Mouse (Mus musculus): ENCODE measurements around the gene Calcoco1. TPM values are rescaled to one million over a fixed set of nuclear protein-coding genes. Genes with fewer than 3 reads are reported as not detected.
"Not testable (repeated sequence)": the region's sequence is repeated elsewhere in the genome, so short reads cannot be mapped to it uniquely, and the experiment has no call there.

Gene Calcoco1
- polyA plus RNA-seq, 1 experiment from 2014 or later: 14.4 TPM

- H3K4me2 ChIP-seq (replicated peaks; ENCODE audit: low read depth): no peak overlapping the region
- H3K4me3 ChIP-seq (ENCODE audit: low read depth, low read length): no peak overlapping the region
- peaks cover 59% of the 10 kb centered on the region for H3K36me3 ChIP-seq (ENCODE audit: control insufficient read depth, insufficient read depth)
- WGBS: 81% methylated on average over 8 of the region's 8 CpGs
- no peak overlapping the region for H3K27ac ChIP-seq (ENCODE audit: low read depth, low read length)
- no peak for ATAC-seq
- H3K9me3 ChIP-seq (ENCODE audit: control insufficient read depth): no peaks in the 10 kb centered on the region
- no peak overlapping the region for H3K9ac ChIP-seq (ENCODE audit: low read depth, low read length)
- no peaks in the 10 kb centered on the region for H3K27me3 ChIP-seq (replicated peaks; ENCODE audit: control insufficient read depth, insufficient read depth, low read length)
- H3K4me1 ChIP-seq (replicated peaks; ENCODE audit: control insufficient read depth, insufficient read depth, low read length): no peaks in the 10 kb centered on the region
- TF ChIP-seq CTCF (IDR thresholded peaks at IDR 0.05; ENCODE audit: low read depth): no peak
These were observed 58.2 kb downstream of the Calcoco1 start for GRCm38 (mm10) chr15:102663825-102664224.

DNA sequence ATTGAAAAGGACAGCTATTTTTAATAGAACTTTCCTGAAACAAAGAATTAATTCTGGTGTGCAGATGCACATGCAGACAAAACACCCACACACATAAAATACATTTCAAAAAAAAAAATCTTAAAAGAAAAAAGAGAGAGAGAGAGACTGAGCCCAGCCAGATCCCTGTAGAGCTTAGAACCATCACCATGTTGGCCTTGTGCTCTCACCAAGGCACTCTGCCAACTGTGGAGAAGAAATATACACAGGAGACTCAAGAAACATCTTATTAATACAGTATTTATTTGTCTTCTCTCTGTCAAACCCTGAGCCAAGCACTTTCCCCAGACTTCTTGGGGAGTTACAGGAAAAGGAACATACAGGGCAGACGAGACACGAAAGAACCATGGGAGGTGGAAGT is 59.4 kb downstream of the Calcoco1 start:
- not testable (repeated sequence) for H3K9me3 ChIP-seq (ENCODE audit: control insufficient read depth); H3K4me3 ChIP-seq (ENCODE audit: low read depth, low read length); H3K4me1 ChIP-seq (replicated peaks; ENCODE audit: control insufficient read depth, insufficient read depth, low read length); ATAC-seq; H3K27ac ChIP-seq (ENCODE audit: low read depth, low read length); H3K27me3 ChIP-seq (replicated peaks; ENCODE audit: control insufficient read depth, insufficient read depth, low read length); H3K9ac ChIP-seq (ENCODE audit: low read depth, low read length); H3K4me2 ChIP-seq (replicated peaks; ENCODE audit: low read depth)
- WGBS: no CpG with 5 or more reads among the region's 2 CpGs
- peaks cover 58% of the 10 kb centered on the region for H3K36me3 ChIP-seq (ENCODE audit: control insufficient read depth, insufficient read depth)

GRCm38 (mm10) chr15:102657926-102658381 is 64.0 kb downstream of the Calcoco1 start:
- no peak overlapping the region for H3K4me2 ChIP-seq (replicated peaks; ENCODE audit: low read depth)
- H3K9me3 ChIP-seq (ENCODE audit: control insufficient read depth): no peaks in the 10 kb centered on the region
- peaks cover 6% of the 10 kb centered on the region; the same call in 1 of the 2 replicates for H3K4me1 ChIP-seq (replicated peaks; ENCODE audit: control insufficient read depth, insufficient read depth, low read length)
- peak; percentile 31; the same call in 1 of the 2 replicates for ATAC-seq
- H3K4me3 ChIP-seq (ENCODE audit: low read depth, low read length): no peak overlapping the region
- peaks cover 21% of the 10 kb centered on the region; the same call in 1 of the 2 replicates for H3K36me3 ChIP-seq (ENCODE audit: control insufficient read depth, insufficient read depth)
- no peaks in the 10 kb centered on the region for H3K27me3 ChIP-seq (replicated peaks; ENCODE audit: control insufficient read depth, insufficient read depth, low read length)
- peak; percentile 21; the same call in 1 of the 2 replicates for TF ChIP-seq CTCF (IDR thresholded peaks at IDR 0.05; ENCODE audit: low read depth)
- no peak overlapping the region for H3K9ac ChIP-seq (ENCODE audit: low read depth, low read length)
- 34% methylated on average over 3 of the region's 3 CpGs for WGBS
- peak overlapping the region; percentile 11; the same call in 1 of the 2 replicates for H3K27ac ChIP-seq (ENCODE audit: low read depth, low read length)

MicroRNA genes within 50 kb of the gene (microRNA counts, 519-probe panel; counts per million panel counts)
- not detected for microRNA mmu-miR-688

Small RNA genes within 50 kb of the gene (microRNA-seq; reads per million reads assigned to microRNA genes)
- not detected for gene Mir688

Other genes with a start within 250 kb of the Calcoco1 start
- 3.5 TPM in 1 of 2 replicates, not detected in the other for gene Gm10337, start 218.5 kb downstream of the Calcoco1 start, polyA plus RNA-seq (2015; fragmentation: Nextera tagmentation; extraction: Ambion mirVana)
- gene Map3k12, start 205.1 kb downstream of the Calcoco1 start, polyA plus RNA-seq (2015; fragmentation: Nextera tagmentation; extraction: Ambion mirVana): 3.1 and 3.5 TPM in 2 replicates
- 50.2 and 50.4 TPM in 2 replicates for gene Tarbp2, start 204.0 kb downstream of the Calcoco1 start, polyA plus RNA-seq (2015; fragmentation: Nextera tagmentation; extraction: Ambion mirVana)
- gene Npff, start 197.2 kb downstream of the Calcoco1 start, polyA plus RNA-seq (2015; fragmentation: Nextera tagmentation; extraction: Ambion mirVana): 1.1 TPM in 2 replicates
- not detected in 2 replicates for gene Gm28047, start 97.1 kb downstream of the Calcoco1 start, polyA plus RNA-seq (2015; fragmentation: Nextera tagmentation; extraction: Ambion mirVana)
- 15.0 and 17.1 TPM in 2 replicates for gene Atf7, start 96.7 kb downstream of the Calcoco1 start, polyA plus RNA-seq (2015; fragmentation: Nextera tagmentation; extraction: Ambion mirVana)
- 74.5 and 77.9 TPM in 2 replicates for gene Atp5g2, start 49.8 kb downstream of the Calcoco1 start, polyA plus RNA-seq (2015; fragmentation: Nextera tagmentation; extraction: Ambion mirVana)
- gene Hoxc13, start 198.9 kb upstream of the Calcoco1 start, polyA plus RNA-seq (2015; fragmentation: Nextera tagmentation; extraction: Ambion mirVana): not detected in 2 replicates
- not detected in 2 replicates for gene Hoxc12, start 214.6 kb upstream of the Calcoco1 start, polyA plus RNA-seq (2015; fragmentation: Nextera tagmentation; extraction: Ambion mirVana)
- not detected in 2 replicates for gene Hoxc11, start 232.2 kb upstream of the Calcoco1 start, polyA plus RNA-seq (2015; fragmentation: Nextera tagmentation; extraction: Ambion mirVana)
- 0.25 TPM in 1 of 2 replicates, not detected in the other for gene Hoxc10, start 244.6 kb upstream of the Calcoco1 start, polyA plus RNA-seq (2015; fragmentation: Nextera tagmentation; extraction: Ambion mirVana)
- gene Hoxc5, start 245.3 kb upstream of the Calcoco1 start, polyA plus RNA-seq (2015; fragmentation: Nextera tagmentation; extraction: Ambion mirVana): 3.4 and 3.9 TPM in 2 replicates

All from intestine, postnatal 0 days (tissue).